16 mouse cellular contexts compared by ENCODE assay signal in the genomic region with DNA sequence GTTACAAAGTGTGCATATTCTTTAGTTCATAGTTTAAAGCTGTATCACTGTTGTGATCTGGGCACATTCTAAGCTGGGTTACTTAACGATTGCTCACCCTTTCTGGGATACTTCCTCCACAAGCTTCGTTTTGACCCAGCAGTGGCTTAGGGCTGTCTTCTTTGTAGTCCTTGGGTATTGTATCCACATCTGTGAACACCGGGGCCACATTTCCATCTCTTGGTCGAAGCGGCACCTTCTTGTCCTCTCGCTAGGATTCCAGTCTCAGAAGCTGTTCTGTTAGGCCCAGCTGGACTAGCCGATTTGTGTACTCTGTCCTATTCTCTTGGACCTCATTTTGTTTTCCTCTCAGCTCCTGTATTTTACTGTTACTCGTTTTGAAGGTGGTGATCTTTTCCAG.
"Had no signal": no experiment of that assay in that cellular context is flagged by ENCODE, and none has a peak within 500 bp of the region (broad histone marks: within the 10 kb centered on the region; RNA-seq: fewer than 3 reads in every experiment).

No protein-coding gene starts in this region.

- DNase-seq: retina, postnatal 1 day; right cerebral cortex, adult 18-20 months; right cerebral cortex, postnatal 14 days; right cerebral cortex, postnatal 25 days; right cerebral cortex, postnatal 4 days; spleen, adult 18-20 months; thymus, adult 18-20 months; thymus, adult 2 months; thymus, postnatal 14 days; thymus, postnatal 25 days; thymus, postnatal 36 days; thymus, postnatal 4 days had no signal

- H3K4me1 ChIP-seq: neural tube, embryonic 13.5 days; neural tube, embryonic 15.5 days; stomach, embryonic 15.5 days had no signal

- H3K9ac ChIP-seq: neural tube, embryonic 13.5 days; neural tube, embryonic 15.5 days; stomach, embryonic 15.5 days had no signal

- H3K27me3 ChIP-seq: neural tube, embryonic 13.5 days; neural tube, embryonic 15.5 days; stomach, embryonic 15.5 days had no signal

- H3K4me3 ChIP-seq: neural tube, embryonic 13.5 days; neural tube, embryonic 15.5 days; stomach, embryonic 15.5 days had no signal

- H3K4me2 ChIP-seq: neural tube, embryonic 13.5 days; neural tube, embryonic 15.5 days; stomach, embryonic 15.5 days had no signal

- H3K36me3 ChIP-seq: neural tube, embryonic 13.5 days; neural tube, embryonic 15.5 days; stomach, embryonic 15.5 days had no signal

- H3K27ac ChIP-seq: neural tube, embryonic 13.5 days; neural tube, embryonic 15.5 days; stomach, embryonic 15.5 days; stomach, postnatal 0 days had no signal

- H3K9me3 ChIP-seq: neural tube, embryonic 13.5 days; neural tube, embryonic 15.5 days; stomach, embryonic 15.5 days had no signal
